Mouse (Mus musculus) myocyte (in vitro differentiated cells): ENCODE measurements around the gene Anapc2.

Source experiments
- CEBPB ChIP-seq: IDR thresholded peaks from 2 replicates; pipeline ENCODE4 v1.6.1; 2011; ENCODE audit warnings: mild to moderate bottlenecking, moderate library complexity; ENCODE audit not compliant: poor library complexity, insufficient read depth, severe bottlenecking
- MAX ChIP-seq: IDR thresholded peaks from one replicate; pipeline ENCODE4 v1.6.1; 2011; ENCODE audit warnings: low read depth, mild to moderate bottlenecking, control low read depth
- MYOD1 ChIP-seq, 3 experiments: IDR thresholded peaks; one replicate each; pipeline ENCODE4 v1.6.1; 2011; ENCODE audit warnings: control low read depth in 2 of 3, low read depth in 2 of 3, mild to moderate bottlenecking in 2 of 3, moderate library complexity in 1 of 3; ENCODE audit not compliant: insufficient read length in 2 of 3, control insufficient read depth in 1 of 3
- POLR2A ChIP-seq: IDR thresholded peaks from one replicate; pipeline ENCODE4 v1.6.1; 2011; ENCODE audit warnings: low read depth, mild to moderate bottlenecking, control low read depth, moderate library complexity; ENCODE audit not compliant: insufficient read length
- TCF3 ChIP-seq: IDR thresholded peaks from one replicate; pipeline ENCODE4 v1.6.1; 2011; ENCODE audit warnings: low read depth, control low read depth; ENCODE audit not compliant: insufficient read length
- USF1 ChIP-seq: IDR thresholded peaks from one replicate; pipeline ENCODE4 v1.6.1; 2011; ENCODE audit warnings: low read depth, mild to moderate bottlenecking, control low read depth, moderate library complexity

- TF ChIP-seq POLR2A (no peak), TCF3 (no peak), CEBPB (no peak), USF1 (no peak), MYOD1 (IDR thresholded peaks at IDR 0.05; ENCODE audit: control insufficient read depth in 1 of 3, insufficient read length in 2 of 3, low read depth in 2 of 3) (no peak), MAX (no peak)
These were observed 46.4 kb upstream of the Anapc2 start for GRCm38 (mm10) chr2:25225811-25226379.
